Mouse (Mus musculus): ENCODE measurements at regions not wholly inside any gene's neighbourhood (a gene's known extent, or its start where the extent isn't known, plus 50 kb on each side); places are given as distances from the start of the nearest gene placed in this dataset.
A peak's percentile ranks its signal among the peaks of the same experiment; 100 is the strongest.

- Histone ChIP-seq H3K9ac (ENCODE audit: low read depth, low read length) (no peak overlapping the region), H3K4me3 (replicated peaks; ENCODE audit: low read depth, low read length) (no peak overlapping the region), H3K4me2 (ENCODE audit: low read length) (no peak overlapping the region), H3K27me3 (ENCODE audit: insufficient read depth, low read length) (no peaks in the 10 kb centered on the region), H3K4me1 (replicated peaks; ENCODE audit: insufficient read depth, low read length) (no peaks in the 10 kb centered on the region), H3K9me3 (replicated peaks; ENCODE audit: low read length) (no peaks in the 10 kb centered on the region), H3K27ac (no peak overlapping the region), H3K36me3 (ENCODE audit: insufficient read depth, low read length) (no peaks in the 10 kb centered on the region)
- 83% methylated on average over 1 of the region's 1 CpGs for WGBS
- ATAC-seq (replicated peaks; ENCODE audit: low FRiP score, low read depth) (no peak), DNase-seq (ENCODE audit: low spot score) (no peak)
- TF ChIP-seq CTCF (IDR thresholded peaks at IDR 0.05; ENCODE audit: low read depth) = no peak
Observed at GRCm38 (mm10) chr6:73624211-73624610, 154.7 kb upstream of the 4931417E11Rik start.

GRCm38 (mm10) chr6:73621839-73622426, 152.5 kb upstream of the 4931417E11Rik start:
- ATAC-seq (replicated peaks; ENCODE audit: low FRiP score, low read depth) (no peak), DNase-seq (ENCODE audit: low spot score) (no peak)
- no peak for TF ChIP-seq CTCF (IDR thresholded peaks at IDR 0.05; ENCODE audit: low read depth)
- Histone ChIP-seq H3K4me1 (replicated peaks; ENCODE audit: insufficient read depth, low read length) (no peaks in the 10 kb centered on the region), H3K4me3 (replicated peaks; ENCODE audit: low read depth, low read length) (no peak overlapping the region), H3K27me3 (ENCODE audit: insufficient read depth, low read length) (no peaks in the 10 kb centered on the region), H3K9me3 (replicated peaks; ENCODE audit: low read length) (no peaks in the 10 kb centered on the region), H3K9ac (ENCODE audit: low read depth, low read length) (no peak overlapping the region), H3K36me3 (ENCODE audit: insufficient read depth, low read length) (no peaks in the 10 kb centered on the region), H3K27ac (no peak overlapping the region), H3K4me2 (ENCODE audit: low read length) (no peak overlapping the region)
- 79% methylated on average over 4 of the region's 4 CpGs for WGBS

GRCm38 (mm10) chr6:73612266-73612665, 142.8 kb upstream of the 4931417E11Rik start:
- no peak for TF ChIP-seq CTCF (IDR thresholded peaks at IDR 0.05; ENCODE audit: low read depth)

GRCm38 (mm10) chr6:73611839-73612238, 142.4 kb upstream of the 4931417E11Rik start:
- WGBS = 61% methylated on average over 6 of the region's 6 CpGs
- DNase-seq (ENCODE audit: low spot score) = no peak

More at GRCm38 (mm10) chr6:73612266-73612665, 142.8 kb upstream of the 4931417E11Rik start:
- H3K4me1 ChIP-seq (replicated peaks; ENCODE audit: insufficient read depth, low read length) = no peaks in the 10 kb centered on the region
- WGBS = 59% methylated on average over 3 of the region's 3 CpGs
- no peak overlapping the region for H3K9ac ChIP-seq (ENCODE audit: low read depth, low read length)
- no peak overlapping the region for H3K4me3 ChIP-seq (replicated peaks; ENCODE audit: low read depth, low read length)
- DNase-seq (ENCODE audit: low spot score) = no peak
- no peaks in the 10 kb centered on the region for H3K27me3 ChIP-seq (ENCODE audit: insufficient read depth, low read length)
- H3K9me3 ChIP-seq (replicated peaks; ENCODE audit: low read length) = no peaks in the 10 kb centered on the region
- no peak overlapping the region for H3K27ac ChIP-seq
- no peaks in the 10 kb centered on the region for H3K36me3 ChIP-seq (ENCODE audit: insufficient read depth, low read length)
- H3K4me2 ChIP-seq (ENCODE audit: low read length) = no peak overlapping the region
- ATAC-seq (replicated peaks; ENCODE audit: low FRiP score, low read depth) = no peak

GRCm38 (mm10) chr6:73610048-73610624, 140.7 kb upstream of the 4931417E11Rik start:
- H3K36me3 ChIP-seq (ENCODE audit: insufficient read depth, low read length) = no peaks in the 10 kb centered on the region
- no peak overlapping the region for H3K4me2 ChIP-seq (ENCODE audit: low read length)
- H3K4me1 ChIP-seq (replicated peaks; ENCODE audit: insufficient read depth, low read length) = no peaks in the 10 kb centered on the region
- DNase-seq (ENCODE audit: low spot score) = peak; percentile 29
- no peak overlapping the region for H3K4me3 ChIP-seq (replicated peaks; ENCODE audit: low read depth, low read length)
- peak; percentile 36; the same call in 1 of the 2 replicates for ATAC-seq (replicated peaks; ENCODE audit: low FRiP score, low read depth)
- no peak overlapping the region for H3K9ac ChIP-seq (ENCODE audit: low read depth, low read length)
- no peaks in the 10 kb centered on the region for H3K27me3 ChIP-seq (ENCODE audit: insufficient read depth, low read length)
- no peak overlapping the region for H3K27ac ChIP-seq
- H3K9me3 ChIP-seq (replicated peaks; ENCODE audit: low read length) = no peaks in the 10 kb centered on the region
- TF ChIP-seq CTCF (IDR thresholded peaks at IDR 0.05; ENCODE audit: low read depth) = no peak
- 49% methylated on average over 2 of the region's 2 CpGs for WGBS

More at GRCm38 (mm10) chr6:73611839-73612238, 142.4 kb upstream of the 4931417E11Rik start:
- Histone ChIP-seq H3K4me3 (replicated peaks; ENCODE audit: low read depth, low read length) (no peak overlapping the region), H3K36me3 (ENCODE audit: insufficient read depth, low read length) (no peaks in the 10 kb centered on the region), H3K4me2 (ENCODE audit: low read length) (no peak overlapping the region), H3K27me3 (ENCODE audit: insufficient read depth, low read length) (no peaks in the 10 kb centered on the region), H3K9ac (ENCODE audit: low read depth, low read length) (no peak overlapping the region), H3K27ac (no peak overlapping the region), H3K9me3 (replicated peaks; ENCODE audit: low read length) (no peaks in the 10 kb centered on the region), H3K4me1 (replicated peaks; ENCODE audit: insufficient read depth, low read length) (no peaks in the 10 kb centered on the region)
- TF ChIP-seq CTCF (IDR thresholded peaks at IDR 0.05; ENCODE audit: low read depth) = no peak
- no peak for ATAC-seq (replicated peaks; ENCODE audit: low FRiP score, low read depth)

- ATAC-seq (replicated peaks; ENCODE audit: low FRiP score, low read depth) (no peak), DNase-seq (ENCODE audit: low spot score) (no peak)
- H3K27ac ChIP-seq = no peak overlapping the region
- H3K9me3 ChIP-seq (replicated peaks; ENCODE audit: low read length) = no peaks in the 10 kb centered on the region
- WGBS = 77% methylated on average over 2 of the region's 2 CpGs
- no peak overlapping the region for H3K4me2 ChIP-seq (ENCODE audit: low read length)
- TF ChIP-seq CTCF (IDR thresholded peaks at IDR 0.05; ENCODE audit: low read depth) = no peak
- H3K4me1 ChIP-seq (replicated peaks; ENCODE audit: insufficient read depth, low read length) = no peaks in the 10 kb centered on the region
- no peaks in the 10 kb centered on the region for H3K27me3 ChIP-seq (ENCODE audit: insufficient read depth, low read length)
- no peak overlapping the region for H3K9ac ChIP-seq (ENCODE audit: low read depth, low read length)
- H3K4me3 ChIP-seq (replicated peaks; ENCODE audit: low read depth, low read length) = no peak overlapping the region
- no peaks in the 10 kb centered on the region for H3K36me3 ChIP-seq (ENCODE audit: insufficient read depth, low read length)
Observed at GRCm38 (mm10) chr6:73587686-73588085, 118.2 kb upstream of the 4931417E11Rik start.
